Mouse (Mus musculus) midbrain, embryonic 11.5 days (tissue): ENCODE results near the gene Nudt2. TPM values are rescaled to one million over a fixed set of nuclear protein-coding genes. Genes with fewer than 3 reads are reported as not detected.
A peak's percentile ranks its signal among the peaks of the same experiment; 100 is the strongest.

ENCODE experiments used
- ATAC-seq: fragments of 200-750 bp; cut with Nextera tagmentation; 2 replicates; pipeline ENCODE4 v1.8.0; 2017; ENCODE audit warnings: moderate TSS enrichment, moderate library complexity; ENCODE audit not compliant: low FRiP score
- DNase-seq: peaks from one replicate; pipeline ENCODE4 v3.0.0; 2015; ENCODE audit warnings: low spot score; ENCODE audit errors: missing footprints
- H3K27ac ChIP-seq: fragments of 300-500 bp; sonication (generic); 2 replicates; pipeline ENCODE4 v1.5.1; 2014; ENCODE audit warnings: low read depth, low read length
- H3K27me3 ChIP-seq: fragments of 300-500 bp; sonication (generic); 2 replicates; pipeline ENCODE4 v1.6.1; 2014; ENCODE audit warnings: mild to moderate bottlenecking, low read length, moderate library complexity, mixed read lengths; ENCODE audit not compliant: control insufficient read depth, insufficient read depth
- H3K36me3 ChIP-seq: fragments of 300-500 bp; sonication (generic); 2 replicates; pipeline ENCODE4 v1.6.1; 2014; ENCODE audit warnings: mild to moderate bottlenecking, low read length, moderate library complexity, mixed read lengths; ENCODE audit not compliant: control insufficient read depth, insufficient read depth
- H3K4me1 ChIP-seq: fragments of 300-500 bp; sonication (generic); 2 replicates; pipeline ENCODE4 v1.6.1; 2014; ENCODE audit warnings: low read length; ENCODE audit not compliant: control insufficient read depth, insufficient read depth
- H3K4me2 ChIP-seq: fragments of 300-500 bp; sonication (generic); 2 replicates; pipeline ENCODE4 v1.6.1; 2014; ENCODE audit warnings: mild to moderate bottlenecking, moderate library complexity
- H3K4me3 ChIP-seq: fragments of 300-500 bp; sonication (generic); 2 replicates; pipeline ENCODE4 v1.5.1; 2014; ENCODE audit warnings: low read depth, low read length
- H3K9ac ChIP-seq: fragments of 300-500 bp; sonication (generic); 2 replicates; pipeline ENCODE4 v1.6.1; 2014; ENCODE audit warnings: low read length
- H3K9me3 ChIP-seq: fragments of 300-500 bp; sonication (generic); 2 replicates; pipeline ENCODE4 v1.6.1; 2016; ENCODE audit warnings: low read length; ENCODE audit not compliant: control insufficient read depth
- WGBS: fragments of 180-500 bp; shearing (Covaris S2); extraction: QIAGEN DNeasy Blood & Tissue Kit; methylation state at CpG from one replicate; pipeline ENCODE4 v1.1.7; 2014; 5-methylcytosine and 5-hydroxymethylcytosine counted together
- polyA plus RNA-seq: library from polyadenylated mRNA; unstranded; fragments of >200 nt; fragmentation: Nextera tagmentation; extraction: Ambion mirVana; gene quantifications from 2 replicates; pipeline ENCODE4 v1.2.1, GENCODE M21; 2014

Gene Nudt2
- polyA plus RNA-seq, 1 experiment from 2014 or later: 70.2 TPM

GRCm38 (mm10) chr4:41468396-41469080 lies 3.6 kb downstream of the Nudt2 start:
- DNase-seq: peak; percentile 95
- Histone ChIP-seq H3K4me2 (no peak overlapping the region), H3K9me3 (no peaks in the 10 kb centered on the region), H3K4me1 (peaks cover 22% of the 10 kb centered on the region), H3K4me3 (no peak overlapping the region), H3K36me3 (no peaks in the 10 kb centered on the region), H3K9ac (no peak overlapping the region), H3K27ac (no peak overlapping the region), H3K27me3 (no peaks in the 10 kb centered on the region)
- ATAC-seq: no peak
- 64% methylated on average over 17 of the region's 17 CpGs for WGBS

- no peak for ATAC-seq
- H3K27ac ChIP-seq: no peak overlapping the region
- 82% methylated on average over 10 of the region's 10 CpGs for WGBS
- no peaks in the 10 kb centered on the region for H3K36me3 ChIP-seq
- no peaks in the 10 kb centered on the region for H3K9me3 ChIP-seq
- H3K9ac ChIP-seq: no peak overlapping the region
- DNase-seq: peak; percentile 79
- peaks cover 17% of the 10 kb centered on the region for H3K4me1 ChIP-seq
- no peak overlapping the region for H3K4me2 ChIP-seq
- no peak overlapping the region for H3K4me3 ChIP-seq
- no peaks in the 10 kb centered on the region for H3K27me3 ChIP-seq
Observed at GRCm38 (mm10) chr4:41469199-41469598, 4.2 kb downstream of the Nudt2 start.

- Histone ChIP-seq H3K9ac (no peak overlapping the region), H3K4me2 (no peak overlapping the region), H3K4me1 (peaks cover 17% of the 10 kb centered on the region), H3K4me3 (no peak overlapping the region), H3K9me3 (no peaks in the 10 kb centered on the region), H3K27me3 (no peaks in the 10 kb centered on the region), H3K36me3 (no peaks in the 10 kb centered on the region), H3K27ac (peak overlapping the region; percentile 37)
- ATAC-seq (no peak), DNase-seq (no peak)
- WGBS: 63% methylated on average over 7 of the region's 7 CpGs
Observed at GRCm38 (mm10) chr4:41470051-41470683, 5.2 kb downstream of the Nudt2 start.

- H3K9me3 ChIP-seq: no peaks in the 10 kb centered on the region
- WGBS: 26% methylated on average over 5 of the region's 5 CpGs
- peak overlapping the region; percentile 55 for H3K27ac ChIP-seq
- H3K4me1 ChIP-seq: peaks cover 14% of the 10 kb centered on the region
- H3K27me3 ChIP-seq: no peaks in the 10 kb centered on the region
- ATAC-seq (peak; percentile 74), DNase-seq (peak; percentile 88)
- H3K4me3 ChIP-seq: no peak overlapping the region
- no peak overlapping the region for H3K9ac ChIP-seq
- H3K36me3 ChIP-seq: no peaks in the 10 kb centered on the region
- H3K4me2 ChIP-seq: no peak overlapping the region
Observed at GRCm38 (mm10) chr4:41470684-41471383, 5.9 kb downstream of the Nudt2 start.

- H3K27ac ChIP-seq: peak overlapping the region; percentile 55; the same call in 1 of the 2 replicates
- H3K9me3 ChIP-seq: no peaks in the 10 kb centered on the region
- peaks cover 14% of the 10 kb centered on the region for H3K4me1 ChIP-seq
- WGBS: 82% methylated on average over 1 of the region's 1 CpGs
- peak; percentile 71 for DNase-seq
- ATAC-seq: no peak
- H3K4me2 ChIP-seq: no peak overlapping the region
- H3K36me3 ChIP-seq: no peaks in the 10 kb centered on the region
- H3K9ac ChIP-seq: no peak overlapping the region
- H3K4me3 ChIP-seq: no peak overlapping the region
- no peaks in the 10 kb centered on the region for H3K27me3 ChIP-seq
Observed at GRCm38 (mm10) chr4:41471384-41471689, 6.4 kb downstream of the Nudt2 start.

GRCm38 (mm10) chr4:41477648-41478160 lies 12.8 kb downstream of the Nudt2 start:
- Histone ChIP-seq H3K27ac (no peak overlapping the region), H3K4me2 (no peak overlapping the region), H3K27me3 (no peaks in the 10 kb centered on the region), H3K9ac (no peak overlapping the region), H3K36me3 (no peaks in the 10 kb centered on the region; the same call in 1 of the 2 replicates), H3K9me3 (no peaks in the 10 kb centered on the region), H3K4me3 (no peak overlapping the region), H3K4me1 (no peaks in the 10 kb centered on the region)
- no peak for ATAC-seq
- DNase-seq: no peak
- WGBS: 91% methylated on average over 9 of the region's 9 CpGs

- 73% methylated on average over 4 of the region's 4 CpGs for WGBS
- peak; percentile 84 for DNase-seq
- Histone ChIP-seq H3K4me1 (no peaks in the 10 kb centered on the region), H3K4me3 (no peak overlapping the region), H3K27me3 (no peaks in the 10 kb centered on the region), H3K36me3 (no peaks in the 10 kb centered on the region; the same call in 1 of the 2 replicates), H3K9ac (no peak overlapping the region), H3K4me2 (no peak overlapping the region), H3K27ac (no peak overlapping the region), H3K9me3 (no peaks in the 10 kb centered on the region)
- no peak for ATAC-seq
Observed at GRCm38 (mm10) chr4:41478751-41479455, 14.0 kb downstream of the Nudt2 start.

GRCm38 (mm10) chr4:41479456-41479804 lies 14.5 kb downstream of the Nudt2 start:
- WGBS: 77% methylated on average over 1 of the region's 1 CpGs
- H3K9ac ChIP-seq: no peak overlapping the region
- no peaks in the 10 kb centered on the region; the same call in 1 of the 2 replicates for H3K36me3 ChIP-seq
- H3K9me3 ChIP-seq: no peaks in the 10 kb centered on the region
- H3K4me3 ChIP-seq: no peak overlapping the region
- no peaks in the 10 kb centered on the region for H3K4me1 ChIP-seq
- DNase-seq (no peak), ATAC-seq (no peak)
- no peak overlapping the region for H3K27ac ChIP-seq
- no peak overlapping the region for H3K4me2 ChIP-seq
- no peaks in the 10 kb centered on the region for H3K27me3 ChIP-seq
